Mouse (Mus musculus): ENCODE measurements around the gene Gpr84.
A peak's percentile ranks its signal among the peaks of the same experiment; 100 is the strongest.

The Gpr84 gene

DNA sequence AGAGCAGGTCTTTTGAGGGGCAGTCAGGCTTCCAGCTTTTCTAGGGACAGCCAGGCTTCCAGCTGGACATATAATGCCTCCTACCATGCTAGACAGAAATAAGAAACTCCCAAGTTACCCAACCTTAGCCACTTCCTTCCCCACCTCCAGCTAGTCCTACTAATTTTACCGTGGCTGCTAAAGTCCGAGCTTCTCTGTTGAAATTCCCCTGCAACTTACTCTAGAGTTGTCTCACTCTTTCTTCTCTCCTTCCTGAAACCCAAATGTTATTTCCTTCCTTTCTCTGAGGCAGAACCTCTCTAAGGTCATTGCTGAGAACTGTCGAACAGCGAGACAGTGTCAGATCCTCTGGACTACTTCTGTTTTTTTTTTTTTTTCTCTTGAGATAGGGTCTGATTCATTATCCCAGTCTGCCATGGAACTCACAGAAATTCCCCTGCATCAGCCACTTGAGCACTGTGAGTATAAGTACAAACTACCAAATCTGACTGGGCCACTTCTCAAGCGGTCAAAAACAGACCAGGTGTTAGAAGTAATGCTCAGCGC is at the start of gene Gpr84:
Gene Gpr84, minus strand, starts transcription at position 248 of the 546 bp plus-strand sequence.
- no peak for DNase-seq (ENCODE audit: low spot score in 2 of 2)

GRCm38 (mm10) chr15:103359869-103360602 is 49.6 kb upstream of the Gpr84 start:
- DNase-seq (ENCODE audit: low spot score in 2 of 2) = no peak

DNA sequence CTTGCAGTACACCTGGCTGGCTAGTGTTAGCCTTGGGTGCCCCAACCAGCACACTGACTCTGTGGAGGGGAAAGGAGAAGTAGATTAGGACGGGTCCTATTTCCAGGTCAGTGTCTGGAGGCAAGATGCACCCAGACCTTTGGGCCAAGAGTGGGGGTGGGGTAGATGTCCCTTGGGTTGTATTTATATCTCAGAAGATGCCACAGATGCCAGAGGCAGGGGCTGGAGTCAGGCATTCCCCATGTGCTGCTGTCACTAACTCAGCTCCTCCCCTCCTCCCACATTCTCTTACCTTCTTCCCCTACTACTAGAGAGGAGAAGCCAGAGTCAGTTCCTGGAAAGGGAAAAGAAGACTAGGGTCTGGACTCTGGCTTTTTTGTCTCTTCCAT is 48.7 kb upstream of the Gpr84 start:
- no peak for DNase-seq (ENCODE audit: low spot score in 2 of 2)

DNA sequence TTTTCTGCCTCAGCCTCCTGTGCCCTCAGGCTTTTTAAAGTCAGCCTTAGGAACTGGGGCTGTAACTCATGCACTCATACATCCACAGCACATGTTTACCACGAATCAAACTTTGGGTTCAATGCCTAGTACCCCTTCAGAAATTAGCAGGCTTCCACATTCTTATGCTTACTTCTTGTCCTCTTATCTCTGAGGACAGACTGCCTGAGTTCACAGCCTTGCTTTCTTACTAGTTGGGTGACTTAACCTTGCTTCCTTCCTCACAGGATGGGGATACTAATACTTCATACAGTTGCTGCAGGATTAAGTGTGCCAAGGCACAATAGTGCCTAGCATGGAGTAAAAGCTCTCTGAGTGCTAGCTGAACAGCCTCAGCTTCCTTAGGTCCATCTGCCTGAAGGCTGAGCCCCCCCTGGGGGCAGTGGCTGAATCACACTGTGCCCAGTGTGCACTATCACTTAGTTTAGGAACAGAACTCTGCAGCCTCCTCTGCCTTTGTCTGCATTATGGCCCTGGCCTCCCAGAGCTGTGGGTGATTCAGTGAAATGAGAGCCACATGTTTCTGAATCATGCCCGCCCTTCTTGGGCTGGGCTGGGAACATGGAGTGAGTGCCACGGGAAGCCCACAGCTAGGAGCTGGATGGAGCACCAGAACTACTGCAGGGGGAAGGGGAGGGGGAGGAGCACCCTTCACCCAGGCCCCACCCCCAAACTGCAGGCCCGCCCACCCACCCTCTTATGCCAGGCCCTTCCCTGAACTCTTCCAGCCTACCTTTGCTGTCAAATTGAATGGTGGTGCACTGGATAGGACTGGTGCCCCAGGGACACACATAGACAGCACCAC is 48.1 kb upstream of the Gpr84 start:
- DNase-seq (ENCODE audit: low spot score in 2 of 2) = no peak

DNA sequence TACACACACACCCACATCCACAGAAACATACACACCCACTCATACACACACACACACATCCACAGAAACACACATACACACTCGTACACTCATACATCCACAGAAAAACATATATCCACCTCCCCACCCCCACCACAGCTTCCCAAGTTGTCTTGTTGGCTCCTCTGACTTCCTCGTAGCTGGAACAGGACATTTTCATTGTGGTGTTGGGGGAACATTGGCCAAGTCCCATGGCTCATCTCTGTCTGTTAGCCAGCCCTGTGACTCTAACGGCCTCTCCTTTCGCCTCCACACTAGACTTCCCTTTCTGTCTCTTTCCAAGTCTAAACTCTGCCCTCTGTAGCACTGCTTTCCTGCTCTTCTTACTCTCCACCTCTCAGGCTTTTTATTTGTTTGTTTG is 47.4 kb upstream of the Gpr84 start:
- no peak for DNase-seq (ENCODE audit: low spot score in 2 of 2)

- DNase-seq (ENCODE audit: low spot score in 2 of 2) = no peak
Observed at GRCm38 (mm10) chr15:103356130-103356529, 45.7 kb upstream of the Gpr84 start.

DNA sequence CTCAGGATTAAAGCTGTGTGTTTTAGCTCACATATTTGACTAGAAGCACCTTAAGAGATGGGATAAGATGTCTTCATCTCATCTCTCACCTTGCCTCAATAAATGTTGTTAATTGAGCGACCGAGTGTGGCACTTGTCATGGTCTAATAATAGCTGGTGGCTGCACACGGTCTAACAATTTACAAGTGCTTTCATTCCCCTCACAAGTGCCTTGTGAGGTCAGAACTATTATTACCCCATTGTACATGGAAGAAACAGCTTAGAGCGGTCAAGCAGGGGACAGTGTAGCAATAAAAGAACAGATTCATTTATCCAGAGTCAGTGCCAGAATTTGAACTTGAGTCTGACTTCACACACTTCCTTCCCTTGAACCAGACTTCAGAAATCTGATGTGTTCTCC is 45.0 kb upstream of the Gpr84 start:
- no peak for DNase-seq (ENCODE audit: low spot score in 2 of 2)

DNA sequence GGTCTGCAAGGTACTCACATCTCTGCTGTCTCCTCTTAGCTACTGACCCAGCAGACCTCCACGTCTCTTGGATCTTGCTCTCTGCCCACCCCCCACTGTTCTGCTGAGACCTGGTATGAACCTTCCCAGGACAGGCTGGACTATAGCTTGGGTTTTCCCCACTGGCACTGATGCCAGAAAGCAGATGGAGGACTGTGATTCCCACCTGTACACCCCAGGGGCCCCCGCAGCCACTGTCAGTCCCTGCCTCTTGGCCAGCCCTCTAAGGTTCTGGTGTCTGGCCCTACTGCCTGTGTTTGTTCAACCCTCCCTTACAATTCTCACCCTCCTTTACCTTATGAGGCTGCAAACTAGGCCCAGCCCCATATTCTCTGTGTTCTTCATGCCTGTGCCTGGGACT is 44.3 kb upstream of the Gpr84 start:
- no peak for DNase-seq (ENCODE audit: low spot score in 2 of 2)

DNA sequence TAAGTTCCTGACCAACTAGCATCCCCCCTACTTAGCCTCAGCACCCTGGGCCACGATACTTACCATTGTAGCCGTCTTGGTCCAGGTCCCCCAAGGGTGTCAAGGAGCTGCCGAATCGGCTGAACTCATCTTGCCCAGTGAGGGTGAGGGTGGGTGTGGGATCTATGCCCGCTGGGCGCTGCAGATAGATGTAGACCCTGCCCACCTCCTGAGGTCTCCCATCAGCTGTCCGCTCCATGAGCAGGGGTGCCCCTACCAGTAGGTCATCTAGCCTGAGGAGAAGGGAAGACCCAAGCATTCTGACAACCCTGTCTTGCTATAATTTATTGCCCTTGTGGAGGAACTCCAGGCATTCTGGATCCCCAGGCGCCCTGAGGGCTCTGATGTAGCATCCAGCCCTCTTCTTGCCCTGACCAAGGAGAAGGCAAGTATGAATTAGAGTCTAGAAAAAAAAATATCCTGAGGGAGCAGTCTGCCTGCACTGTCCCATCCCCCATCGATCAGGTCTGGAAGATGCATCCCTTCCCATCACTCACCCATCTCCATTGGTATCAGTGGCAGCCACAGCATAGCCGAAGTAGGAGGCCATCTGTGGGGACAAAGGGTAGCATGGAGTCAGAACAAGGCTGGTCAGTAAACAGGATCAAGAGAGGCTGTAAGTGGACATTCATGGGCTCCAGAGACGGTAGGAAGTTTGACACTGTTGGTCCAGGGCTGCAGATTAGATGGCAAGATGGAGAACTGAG is 43.3 kb upstream of the Gpr84 start:
- no peak for DNase-seq (ENCODE audit: low spot score in 2 of 2)

DNA sequence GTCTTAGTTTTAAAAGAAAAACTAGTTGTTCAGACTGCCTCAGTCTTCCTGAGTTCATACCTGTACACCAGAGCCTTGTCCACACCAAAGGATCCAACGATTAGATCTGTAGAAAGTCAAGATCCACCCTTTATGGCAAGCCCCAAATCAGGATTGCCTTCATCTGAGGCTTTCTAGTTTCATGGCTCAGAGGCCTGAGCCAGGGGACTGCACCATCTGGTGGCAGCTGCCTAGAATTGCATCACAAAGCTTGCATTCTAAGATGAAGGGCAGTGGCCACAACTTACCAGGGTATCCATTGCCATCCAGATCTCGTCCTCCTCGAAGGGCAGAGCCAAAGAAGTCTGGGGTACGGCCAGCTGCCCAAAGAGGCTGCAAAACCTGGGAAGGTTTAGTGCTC is 42.4 kb upstream of the Gpr84 start:
- DNase-seq (ENCODE audit: low spot score in 2 of 2) = no peak

GRCm38 (mm10) chr15:103347275-103347684 is 36.9 kb upstream of the Gpr84 start:
- no peak for DNase-seq (ENCODE audit: low spot score in 2 of 2)

DNA sequence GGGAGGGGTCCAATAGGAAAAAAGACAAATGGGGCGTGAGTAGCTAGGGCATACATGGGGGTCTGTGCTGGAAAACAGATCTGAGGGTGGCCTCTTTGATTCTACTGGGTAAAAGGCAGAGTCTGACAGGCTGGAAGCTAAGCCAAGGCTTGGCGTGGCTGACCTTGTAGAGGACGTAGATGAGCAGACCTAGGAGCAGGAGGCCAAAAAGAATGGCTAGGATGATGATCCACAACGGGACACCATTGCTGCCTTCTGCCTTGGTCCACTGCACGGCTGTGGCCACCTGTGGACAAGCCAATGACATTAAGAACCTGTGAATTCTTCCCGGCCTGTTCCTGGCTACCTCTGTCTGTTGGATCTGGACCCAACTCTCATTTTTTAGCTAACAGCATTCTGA is 35.4 kb upstream of the Gpr84 start:
- no peak for DNase-seq (ENCODE audit: low spot score in 2 of 2)

- no peak for DNase-seq (ENCODE audit: low spot score in 2 of 2)
Observed at GRCm38 (mm10) chr15:103343556-103343955, 33.1 kb upstream of the Gpr84 start.

DNA sequence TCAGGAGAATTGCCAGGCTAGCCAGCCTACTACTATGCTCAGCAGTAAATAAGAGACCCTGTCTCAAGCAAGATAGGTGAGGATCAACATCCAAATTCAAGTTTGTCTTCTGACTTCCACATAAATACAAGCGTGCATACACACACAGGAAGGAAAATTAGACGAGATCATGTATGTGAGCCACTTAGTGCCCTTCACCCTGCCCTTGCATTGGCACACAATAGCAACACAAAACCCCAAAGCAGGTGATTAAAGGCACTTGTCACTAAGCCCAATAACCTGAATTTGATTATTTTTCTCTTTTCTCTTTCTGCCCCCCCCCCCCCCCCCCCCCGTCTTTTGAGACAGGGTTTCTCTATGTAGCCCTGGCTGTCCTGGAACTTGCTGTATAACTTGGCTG is 32.6 kb upstream of the Gpr84 start:
- no peak for DNase-seq (ENCODE audit: low spot score in 2 of 2)

DNA sequence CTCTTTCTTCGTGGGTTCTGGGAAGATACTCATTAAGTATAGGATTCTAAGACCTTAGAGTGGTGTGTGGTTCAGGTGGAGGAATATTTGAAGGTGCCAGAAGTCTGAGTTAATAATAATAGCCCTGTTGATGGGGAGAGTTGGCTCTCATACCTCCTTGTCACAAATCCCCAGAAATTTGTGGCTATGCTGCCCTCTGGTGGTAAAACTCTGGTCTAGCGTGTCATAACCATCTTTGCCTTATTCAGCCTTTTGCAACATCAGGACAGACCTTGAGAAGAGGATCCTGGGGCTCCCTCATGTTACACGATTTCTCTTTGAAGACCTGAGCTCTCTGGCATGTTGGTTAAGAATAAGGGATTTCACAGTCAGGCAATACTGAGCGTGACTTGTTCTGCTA is 32.0 kb upstream of the Gpr84 start:
- peak in 1 of 2 experiments; percentile 71 for DNase-seq (ENCODE audit: low spot score in 2 of 2)

DNA sequence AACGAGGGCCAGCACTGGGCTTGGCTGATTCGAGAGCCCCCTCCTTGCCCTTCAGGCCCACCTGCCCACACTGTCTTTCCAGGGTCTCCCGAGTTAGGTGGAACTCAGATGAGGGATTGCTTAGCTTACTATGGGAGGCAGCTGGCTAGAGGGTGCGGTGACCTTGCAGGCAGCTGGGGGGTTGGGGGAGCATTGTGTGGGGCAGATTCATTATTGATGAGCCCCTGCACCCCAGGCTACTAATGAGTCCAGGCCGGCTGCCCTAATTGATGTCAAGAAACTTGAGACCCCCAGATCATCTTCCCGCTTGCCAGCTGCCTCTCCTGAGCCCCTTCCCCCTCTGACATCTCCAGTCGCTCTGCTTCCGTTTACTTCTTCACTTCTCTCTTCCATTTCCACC is 31.1 kb upstream of the Gpr84 start:
- DNase-seq (ENCODE audit: low spot score in 2 of 2) = no peak

GRCm38 (mm10) chr15:103340786-103341185 is 30.4 kb upstream of the Gpr84 start:
- no peak for DNase-seq (ENCODE audit: low spot score in 2 of 2)

DNA sequence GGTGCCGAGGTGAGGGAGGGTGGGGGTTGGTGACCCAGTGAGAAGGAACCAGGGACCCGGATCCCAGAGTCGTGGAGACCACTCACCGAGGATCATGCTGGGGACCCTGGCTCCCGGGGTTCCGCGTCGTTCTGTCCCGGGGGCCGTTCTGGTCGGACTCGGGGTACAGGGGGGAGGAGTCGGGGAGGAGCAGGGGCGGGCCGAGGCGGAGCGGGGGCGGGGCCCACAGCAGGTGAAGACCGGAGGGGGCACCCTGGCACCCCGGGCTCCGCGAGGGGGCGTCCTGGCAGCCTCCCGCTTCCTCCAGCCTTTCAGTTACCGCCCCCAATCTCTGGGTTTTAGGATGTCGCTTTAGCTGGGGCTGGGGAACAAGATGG is 29.5 kb upstream of the Gpr84 start, which contains the start of gene Zfp385a:
Gene Zfp385a, minus strand, starts transcription at position 133 of the 377 bp plus-strand sequence.
- DNase-seq (ENCODE audit: low spot score in 2 of 2) = peak; percentile 55 to 68

DNA sequence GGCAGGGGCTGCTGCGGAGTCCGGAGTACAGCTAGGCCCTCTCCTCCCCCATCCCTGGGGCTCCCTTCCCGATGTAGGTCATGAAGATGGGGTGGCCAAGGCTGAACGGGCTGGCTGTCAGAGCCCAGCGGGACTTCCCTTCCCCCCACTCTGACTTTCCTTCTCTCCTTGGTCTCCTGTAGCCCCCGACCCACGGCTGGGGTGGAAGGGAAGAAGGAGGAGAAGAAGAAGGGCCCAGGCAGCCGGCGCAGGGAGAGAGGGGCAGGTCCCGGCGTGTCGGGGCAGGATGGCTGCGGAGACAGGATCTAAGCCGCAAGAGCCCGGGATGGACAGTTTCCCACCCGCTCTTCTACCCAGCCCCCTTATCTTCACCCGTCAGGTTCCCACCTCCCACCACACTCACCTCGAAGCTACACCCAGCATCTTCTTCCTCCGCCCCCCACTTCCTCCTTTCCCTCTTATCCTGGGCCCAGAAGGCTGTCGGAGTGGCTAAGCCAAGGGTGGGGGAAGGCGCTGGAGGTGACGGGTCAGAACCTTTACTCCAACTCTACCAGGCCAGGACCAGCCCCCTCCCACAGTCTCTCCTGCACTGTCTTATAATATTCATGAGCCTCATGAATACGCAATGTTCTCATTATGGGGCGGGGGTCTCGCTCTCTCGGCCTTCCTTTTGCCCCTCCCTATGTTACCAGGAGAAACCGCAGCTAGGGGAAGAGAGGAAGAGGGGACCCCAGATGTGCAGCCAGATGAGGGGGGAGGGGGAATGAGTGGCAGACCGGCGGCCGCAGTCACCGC is 29.0 kb upstream of the Gpr84 start:
- no peak for DNase-seq (ENCODE audit: low spot score in 2 of 2)

GRCm38 (mm10) chr15:103338829-103339165 is 28.4 kb upstream of the Gpr84 start:
- DNase-seq (ENCODE audit: low spot score in 2 of 2) = no peak

GRCm38 (mm10) chr15:103336996-103337667 is 26.7 kb upstream of the Gpr84 start:
- DNase-seq (ENCODE audit: low spot score in 2 of 2) = no peak

Data from frontal cortex, postnatal 25 days (tissue).